Mouse (Mus musculus) heart, postnatal 36 days (tissue): ENCODE measurements around the gene Ankrd6. TPM values are rescaled to one million over a fixed set of nuclear protein-coding genes. Genes with fewer than 3 reads are reported as not detected.

Experiments used
- DNase-seq, 2 experiments: peaks; one replicate each; pipeline ENCODE4 v3.0.0; 2021 to 2022
- intact Hi-C: fragments of 180-260 bp; cut with DNase I; formaldehyde crosslinking; loops from one replicate; pipeline ENCODE4 v1.15.1; 2025
- total RNA-seq, 2 experiments: library from RNA; stranded (reverse); gene quantifications; 2 replicates each; pipeline ENCODE4 v1.2.3; 2021

Ankrd6 gene
- total RNA-seq, 2 experiments from 2014 or later: 3.6 to 7.4 TPM

GRCm38 (mm10) chr4:32799966-32800576 is 150.6 kb downstream of the Ankrd6 start, which contains the start of gene Lyrm2:
Gene Lyrm2 (plus strand): TSS chr4:32800253.
- peak; percentile 78 to 88 for DNase-seq
- intact Hi-C loops: loop anchor here (2.0 to 5.0 kb wide), 2 partner anchors 151 to 232 kb away; partner anchors contain the start of genes Ankrd6 and Ube2j1

GRCm38 (mm10) chr4:32798976-32799375 is 151.7 kb downstream of the Ankrd6 start:
- no peak for DNase-seq
- intact Hi-C loops: no loop called here

GRCm38 (mm10) chr4:32789020-32789419 is 161.6 kb downstream of the Ankrd6 start:
- no peak for DNase-seq
- intact Hi-C loops: no loop called here

- intact Hi-C loops: no loop called here
- DNase-seq: no peak
Measured at GRCm38 (mm10) chr4:32787110-32787509, 163.5 kb downstream of the Ankrd6 start.

GRCm38 (mm10) chr4:32779996-32780395 is 170.6 kb downstream of the Ankrd6 start:
- intact Hi-C loops: loop anchor here (5.0 kb wide), 1 partner anchor 237 kb away; no protein-coding TSS in a partner anchor
- DNase-seq: no peak

- no peak for DNase-seq
- intact Hi-C loops: no loop called here
Measured at GRCm38 (mm10) chr4:32770284-32770810, 180.3 kb downstream of the Ankrd6 start.

GRCm38 (mm10) chr4:32768046-32768445 is 182.6 kb downstream of the Ankrd6 start:
- no peak for DNase-seq
- intact Hi-C loops: no loop called here

- intact Hi-C loops: no loop called here
Measured at GRCm38 (mm10) chr4:32767471-32767870, 183.2 kb downstream of the Ankrd6 start.

GRCm38 (mm10) chr4:32757430-32757829 is 193.2 kb downstream of the Ankrd6 start:
- DNase-seq: no peak
- intact Hi-C loops: no loop called here

More at GRCm38 (mm10) chr4:32767471-32767870, 183.2 kb downstream of the Ankrd6 start:
- no peak for DNase-seq

Other genes with a start within 250 kb of the Ankrd6 start
- 10 to 100 TPM; 38.4 to 38.7 TPM for gene Lyrm2, start 150.6 kb downstream of the Ankrd6 start, total RNA-seq
- gene Rragd, start 32.2 kb upstream of the Ankrd6 start, total RNA-seq: 10 to 100 TPM; 89.1 to 92.1 TPM
- 10 to 100 TPM; 41.6 to 42.5 TPM for gene Ube2j1, start 80.6 kb upstream of the Ankrd6 start, total RNA-seq
- gene Gabrr2, start 112.2 kb upstream of the Ankrd6 start, total RNA-seq: 1 to 10 TPM; 1.1 to 1.9 TPM
- under 1 TPM; 0.33 to 0.42 TPM for gene Gabrr1, start 181.7 kb upstream of the Ankrd6 start, total RNA-seq
- gene Pm20d2, start 238.9 kb upstream of the Ankrd6 start, total RNA-seq: 10 to 100 TPM; 55.9 to 62.9 TPM